Mouse (Mus musculus): ENCODE data around the gene Catsper3.

Catsper3 gene

DNA sequence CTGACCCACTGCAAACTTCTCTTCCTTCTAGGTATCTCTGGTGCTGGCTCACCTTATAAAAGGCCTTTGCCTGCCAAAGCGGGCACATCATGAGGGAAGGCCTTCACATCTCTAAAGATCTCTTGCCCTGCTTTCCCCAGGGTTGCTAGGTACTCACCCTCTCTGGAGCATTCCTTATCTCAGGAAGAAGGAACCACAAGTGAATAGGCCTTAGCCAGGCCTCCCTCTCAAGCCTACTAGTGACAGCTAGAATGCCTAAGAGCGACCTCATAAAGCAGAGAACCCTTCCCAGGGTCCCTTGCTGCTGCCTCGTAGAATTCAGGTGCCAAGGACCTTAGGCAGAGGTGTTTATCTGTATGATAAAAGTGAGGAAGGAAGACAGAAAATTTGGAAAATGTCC, at the start of gene Catsper3:
Gene Catsper3, plus strand, starts transcription at position 301 of the 400 bp plus-strand sequence.
- no peak for DNase-seq

DNA sequence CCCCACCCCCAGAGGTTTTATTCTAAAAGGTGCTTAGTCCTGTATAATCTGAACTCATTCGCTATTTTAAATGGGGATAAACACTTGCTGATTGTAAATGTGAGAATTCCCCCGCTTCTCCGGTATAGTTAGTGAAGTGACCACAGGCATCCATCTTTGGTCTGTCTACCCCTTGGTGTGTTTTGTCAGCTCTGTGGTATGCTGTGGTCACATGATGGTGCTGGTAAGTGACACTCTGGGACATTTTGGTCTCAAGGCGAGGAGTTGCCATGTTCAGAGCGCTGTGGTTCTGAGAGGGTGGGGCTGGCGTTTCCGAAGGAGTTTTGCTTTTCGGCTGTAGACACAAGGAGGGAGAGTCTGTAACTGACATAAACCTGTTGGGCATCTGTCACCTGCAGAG, 46.5 kb upstream of the Catsper3 start:
- no peak for DNase-seq

DNA sequence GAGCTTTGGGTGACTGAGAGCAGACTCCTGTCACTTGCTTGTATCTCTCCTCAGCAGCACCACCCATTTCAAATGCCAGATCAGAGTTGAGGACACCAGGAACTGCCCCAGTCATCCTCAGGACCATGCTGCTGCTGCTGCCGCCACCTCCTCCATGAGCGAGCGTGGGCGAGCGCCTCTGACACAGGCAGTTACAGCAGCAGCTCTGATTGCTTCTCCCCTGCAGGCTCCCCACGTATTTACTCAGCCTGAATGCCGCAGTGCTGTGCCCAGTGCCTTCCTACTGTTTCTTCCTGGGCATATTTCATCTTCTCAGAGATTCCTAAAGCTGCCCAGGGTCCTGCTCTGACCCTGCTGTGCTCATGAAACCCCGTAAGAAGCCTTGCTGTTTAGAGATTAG, 42.1 kb upstream of the Catsper3 start:
- no peak for DNase-seq

DNA sequence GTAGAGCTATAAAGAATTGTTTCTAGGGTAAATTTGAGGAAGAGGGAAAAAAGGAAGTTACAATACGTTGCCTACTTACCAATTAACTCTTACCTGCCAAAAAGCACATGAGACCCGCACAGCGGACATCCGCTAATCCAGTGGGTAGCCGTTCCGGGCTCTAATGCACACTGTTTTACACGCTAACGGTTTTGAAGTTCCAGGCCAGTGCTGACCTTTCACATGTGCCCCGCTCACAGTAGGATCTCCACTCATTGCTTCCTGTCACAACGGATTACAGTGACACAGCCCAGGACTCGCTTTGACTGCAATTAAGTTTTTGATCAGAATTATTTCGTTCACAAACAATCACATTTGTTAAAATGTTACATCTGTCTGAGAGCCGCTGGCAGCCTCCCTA, 30.0 kb upstream of the Catsper3 start:
- DNase-seq: no peak

DNA sequence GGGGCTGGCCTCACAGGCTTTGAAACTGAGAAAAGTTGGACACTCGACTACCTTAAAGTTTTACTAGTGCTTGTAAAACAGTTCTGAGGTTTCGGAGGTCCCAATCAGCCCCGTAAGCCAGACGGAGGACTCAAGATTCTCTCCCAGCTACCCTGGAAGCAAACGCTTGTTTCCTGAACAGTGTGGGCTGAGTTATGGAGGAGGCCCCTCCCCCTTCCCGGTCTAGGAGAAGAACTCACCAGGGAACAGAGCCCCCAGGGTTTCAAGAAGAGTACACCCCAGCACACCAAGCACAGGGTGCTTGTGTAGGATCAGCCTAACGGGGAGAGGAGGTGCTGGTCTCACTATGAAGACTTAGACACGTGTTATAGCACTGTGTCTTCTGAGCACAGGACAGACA, 27.6 kb upstream of the Catsper3 start:
- DNase-seq: no peak

DNA sequence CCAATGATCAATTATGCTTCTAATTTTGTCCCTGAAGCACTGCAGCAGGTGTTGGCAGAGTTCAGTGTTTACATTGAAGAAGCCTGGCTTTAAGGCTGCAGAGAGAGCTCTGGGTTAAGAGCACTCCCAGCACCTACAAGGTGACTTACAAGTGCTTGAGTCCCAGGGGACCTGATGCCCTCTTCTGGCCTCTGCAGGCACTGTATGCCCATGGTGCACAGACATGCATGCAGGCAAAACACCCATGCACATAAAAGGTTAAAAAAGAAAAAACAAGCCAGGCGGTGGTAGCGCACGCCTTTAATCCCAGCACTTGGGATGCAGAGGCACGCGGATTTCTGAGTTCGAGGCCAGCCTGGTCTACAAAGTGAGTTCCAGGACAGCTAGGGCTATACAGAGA, 26.7 kb upstream of the Catsper3 start:
- DNase-seq: no peak

DNA sequence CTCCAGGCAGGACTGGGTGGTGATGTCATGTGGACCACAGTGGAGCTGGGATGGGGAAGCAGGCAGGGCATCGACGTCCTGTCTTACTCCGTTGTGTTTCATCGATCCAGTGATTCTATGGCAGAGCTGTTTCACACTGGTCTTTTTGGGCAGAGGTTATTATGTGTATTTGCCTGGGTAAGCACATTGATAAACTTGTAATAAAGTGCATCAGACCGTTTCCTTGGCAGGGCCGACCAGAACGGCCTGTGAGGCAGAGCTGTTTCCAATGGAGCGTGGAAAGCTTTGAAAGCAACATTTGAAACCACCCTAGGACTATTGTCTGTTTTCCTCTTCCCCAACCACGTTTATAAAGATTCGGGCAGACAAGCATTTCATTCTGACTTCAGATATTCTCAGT, 23.8 kb upstream of the Catsper3 start:
- no peak for DNase-seq

DNA sequence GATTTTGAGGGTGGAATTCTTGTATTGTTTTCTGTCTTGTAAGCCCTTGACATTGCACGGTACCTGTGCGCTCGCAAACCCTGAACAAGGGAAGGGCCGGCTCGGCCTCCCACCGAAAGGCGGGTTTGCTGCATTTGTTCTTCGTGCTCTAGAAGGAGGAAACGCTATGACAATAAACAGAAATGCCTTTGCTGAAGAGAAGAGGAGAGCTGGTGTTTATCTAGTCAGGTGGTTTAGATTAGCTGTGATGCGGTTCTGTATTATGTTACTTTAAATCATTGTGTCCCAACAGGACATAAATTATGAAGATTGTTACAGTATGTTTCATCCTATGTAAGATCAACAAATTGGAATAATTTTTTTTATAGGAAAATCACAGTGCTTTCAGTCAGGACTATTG, 22.9 kb upstream of the Catsper3 start:
- DNase-seq: no peak

DNA sequence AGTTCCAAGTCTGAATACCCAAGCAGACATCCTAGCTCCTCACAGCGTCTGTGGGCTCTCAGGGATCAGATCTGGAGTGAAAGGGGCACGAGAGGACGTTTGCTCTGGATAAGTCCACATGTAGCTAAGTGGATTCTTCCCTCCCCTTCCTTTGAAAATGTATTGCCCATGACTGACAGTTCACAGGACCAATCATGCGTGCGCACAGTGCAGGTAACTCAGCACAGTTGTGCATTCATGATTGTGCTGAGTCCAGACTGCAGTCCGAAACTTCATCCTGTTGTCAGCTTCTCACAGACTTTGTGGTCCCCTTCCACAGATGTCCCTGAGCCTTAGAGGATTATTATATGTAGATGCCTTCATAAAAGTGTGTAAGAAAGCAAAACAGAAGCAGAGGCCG, 10.0 kb upstream of the Catsper3 start:
- no peak for DNase-seq

DNA sequence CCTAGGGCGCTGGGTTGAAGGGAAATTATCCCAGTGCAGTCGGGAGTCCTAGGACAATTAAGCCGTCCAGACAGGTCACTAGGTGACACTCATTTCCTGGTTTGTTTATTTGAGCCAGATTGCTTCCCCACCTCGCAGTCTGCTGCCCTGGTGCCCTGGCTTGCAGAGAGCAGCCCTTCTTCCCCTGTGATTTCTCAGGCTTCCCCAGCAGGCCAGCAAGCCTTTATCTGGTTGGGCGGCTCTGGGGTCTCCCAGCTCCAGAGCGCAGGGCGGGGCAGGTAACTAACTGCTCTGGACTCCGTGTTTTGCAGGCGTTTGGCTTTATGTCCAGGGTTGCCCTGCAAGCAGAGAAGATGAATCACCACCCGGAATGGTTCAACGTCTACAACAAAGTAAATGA, 9.3 kb upstream of the Catsper3 start:
- no peak for DNase-seq

DNA sequence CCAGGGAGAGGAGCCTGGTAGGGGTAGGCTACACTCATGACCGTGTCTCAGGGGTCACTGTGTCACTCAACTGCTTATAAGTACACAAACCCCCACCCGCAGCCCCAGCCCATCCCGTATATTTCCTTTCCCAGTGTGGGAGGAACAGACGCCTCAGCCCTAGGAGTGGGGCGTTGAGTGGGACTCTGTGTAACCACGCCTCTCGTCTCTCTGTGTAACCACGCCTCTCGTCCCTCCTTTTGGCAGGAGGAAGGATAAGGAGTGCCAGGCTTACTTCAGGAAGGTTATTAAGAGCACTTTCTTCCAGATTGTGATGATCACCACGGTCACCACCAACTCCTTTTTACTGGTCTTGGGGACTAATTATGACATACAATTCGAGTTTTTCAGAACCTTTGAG, 1.8 kb downstream of the Catsper3 start:
- DNase-seq: no peak

DNA sequence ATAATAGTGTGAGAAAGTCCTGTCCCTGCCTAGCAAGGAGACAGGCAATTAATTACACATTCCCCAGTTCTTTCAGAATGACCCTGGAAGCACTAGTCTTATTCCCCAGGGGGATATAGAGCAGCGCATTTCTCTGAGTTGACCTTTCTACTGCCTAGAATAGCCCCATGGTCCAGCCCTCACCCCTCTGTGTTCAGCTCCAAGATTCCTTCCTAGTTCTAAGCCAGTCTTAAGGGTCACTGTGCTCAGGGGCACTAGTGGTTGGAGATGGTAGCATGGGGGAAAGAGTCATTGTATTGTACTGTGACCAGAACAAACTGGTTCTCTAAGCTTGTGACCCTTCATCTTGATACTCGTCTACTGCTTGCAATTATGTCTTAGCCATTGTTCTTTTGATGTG, 16.9 kb downstream of the Catsper3 start:
- DNase-seq: no peak

DNA sequence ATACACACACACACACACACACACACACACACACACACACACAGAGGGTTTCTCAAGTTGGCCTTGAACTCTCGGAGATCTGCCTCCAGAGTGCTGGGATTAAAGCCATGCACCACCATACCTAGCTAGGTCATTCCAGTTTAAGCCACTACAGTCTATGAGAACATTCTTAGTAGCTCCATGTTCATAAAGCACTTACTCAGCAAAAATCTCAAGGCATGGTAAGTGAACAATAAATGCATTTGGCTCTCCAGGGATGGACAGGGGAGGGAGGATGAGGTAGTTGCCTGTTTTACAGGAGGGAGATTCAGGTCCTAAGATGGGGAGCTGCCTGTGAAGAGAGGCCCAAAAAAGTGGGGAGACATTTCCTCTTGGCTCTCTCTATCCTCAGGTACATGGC, 19.6 kb downstream of the Catsper3 start:
- DNase-seq: no peak

DNA sequence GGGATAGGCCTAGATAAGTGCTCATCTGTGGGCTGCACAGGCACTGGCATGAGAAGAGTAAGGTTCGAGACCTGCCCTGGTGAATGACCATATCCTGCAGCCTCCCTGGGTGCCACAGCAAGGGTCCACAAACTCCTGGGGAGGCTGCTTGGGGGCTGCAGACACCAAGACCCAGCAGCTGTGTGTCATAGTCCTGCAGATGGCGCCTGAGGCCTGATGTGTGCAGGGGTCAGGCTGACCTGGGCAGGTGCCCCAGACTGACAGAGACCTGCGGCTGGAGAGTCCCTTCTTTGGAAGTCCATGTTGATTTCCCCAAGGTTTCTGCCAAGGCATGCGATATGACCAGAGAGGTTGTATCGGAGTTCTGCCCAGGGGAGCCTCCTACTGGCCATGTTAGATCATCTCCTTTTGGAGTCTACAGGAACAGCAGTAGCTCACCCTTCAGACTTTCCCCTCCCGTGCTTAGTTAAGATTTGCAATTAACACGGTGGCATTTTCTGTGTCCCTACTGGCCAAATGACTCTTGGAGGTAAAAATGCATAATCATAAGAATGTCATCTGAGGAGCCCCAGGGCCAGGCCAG, 24.8 kb downstream of the Catsper3 start:
- no peak for DNase-seq

DNA sequence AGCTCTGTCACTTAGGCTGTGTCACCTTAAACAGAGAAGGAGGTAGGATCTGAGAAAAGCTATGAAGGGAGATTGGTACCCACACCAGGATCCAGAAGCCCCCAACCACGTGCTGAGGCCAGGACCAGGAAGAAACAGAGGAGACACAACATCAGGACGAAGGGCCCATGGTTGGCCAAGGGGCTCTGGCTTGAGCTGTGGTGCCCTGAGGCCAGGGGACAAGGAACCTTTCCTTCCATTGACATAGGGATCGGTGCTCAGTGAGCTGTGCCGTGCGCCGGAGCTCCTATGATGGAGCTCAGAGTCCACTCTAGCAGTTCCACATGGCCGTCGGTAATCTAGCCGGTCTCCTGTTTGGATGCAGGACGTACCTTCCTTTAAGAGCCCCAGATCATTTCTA, 25.3 kb downstream of the Catsper3 start:
- no peak for DNase-seq

DNA sequence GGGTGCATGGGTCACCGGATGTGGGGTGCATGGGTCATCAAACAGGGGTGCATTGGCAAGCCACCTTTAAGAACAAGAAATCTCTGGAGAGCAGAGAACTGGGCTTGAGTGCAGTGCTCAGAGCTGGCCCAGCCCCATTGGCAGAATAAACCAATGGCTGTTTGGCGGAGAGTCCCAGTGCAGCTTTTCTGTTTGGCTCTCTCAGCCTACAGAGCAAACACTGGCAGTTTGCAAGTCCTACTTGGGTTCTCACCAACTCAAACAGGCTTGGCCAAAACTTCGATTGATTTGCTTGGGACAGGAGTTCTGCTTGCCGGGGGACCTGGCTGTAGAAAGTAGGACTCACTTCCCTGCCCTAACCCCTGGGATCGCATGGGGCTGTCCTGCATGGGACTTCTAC, 26.6 kb downstream of the Catsper3 start:
- DNase-seq: no peak

DNA sequence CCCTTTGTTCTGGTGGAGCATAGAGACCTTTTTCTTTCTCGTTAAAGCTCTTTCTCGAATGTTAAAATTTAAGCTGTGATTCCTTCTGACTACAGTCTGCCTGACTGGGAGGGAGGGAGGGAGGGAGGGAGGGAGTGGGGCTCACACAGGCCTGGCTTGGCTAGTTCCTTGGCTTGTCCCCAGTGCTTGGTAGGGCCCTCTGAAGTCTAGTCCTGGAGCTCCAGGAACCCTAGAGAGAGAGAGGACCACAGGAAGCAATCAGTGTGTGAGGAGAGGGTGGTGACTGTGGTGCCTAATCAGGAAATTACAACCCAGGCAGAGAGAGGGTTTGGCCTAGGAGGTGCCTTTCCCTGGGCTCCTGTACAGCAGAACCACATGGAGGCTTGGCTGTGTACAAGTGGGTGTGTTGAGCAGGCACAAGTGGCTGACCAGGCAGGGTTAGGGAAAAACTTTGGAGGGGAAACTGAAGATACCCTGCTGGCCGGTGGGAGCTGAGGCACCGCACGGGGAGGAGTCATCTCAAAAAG, 29.2 kb downstream of the Catsper3 start:
- DNase-seq: no peak

DNA sequence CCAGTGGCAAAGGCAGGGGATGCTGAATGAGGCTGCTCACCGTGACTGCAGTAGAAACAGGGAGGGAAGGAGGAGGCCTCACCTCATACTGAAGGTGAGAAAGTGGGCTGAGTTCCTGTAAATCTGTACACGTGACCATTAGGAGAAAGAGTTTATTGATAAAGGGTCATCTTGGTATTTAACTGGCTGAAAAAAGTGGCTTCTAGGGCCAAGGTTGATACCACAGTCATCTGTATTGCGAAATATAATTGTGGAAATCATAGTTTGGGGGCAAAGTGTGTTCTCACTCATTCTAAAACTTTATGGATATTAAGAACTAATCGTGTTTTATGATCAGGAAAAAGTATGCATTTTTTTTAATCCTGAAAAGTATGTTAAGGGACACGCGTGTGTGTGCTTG, 30.5 kb downstream of the Catsper3 start:
- no peak for DNase-seq

DNA sequence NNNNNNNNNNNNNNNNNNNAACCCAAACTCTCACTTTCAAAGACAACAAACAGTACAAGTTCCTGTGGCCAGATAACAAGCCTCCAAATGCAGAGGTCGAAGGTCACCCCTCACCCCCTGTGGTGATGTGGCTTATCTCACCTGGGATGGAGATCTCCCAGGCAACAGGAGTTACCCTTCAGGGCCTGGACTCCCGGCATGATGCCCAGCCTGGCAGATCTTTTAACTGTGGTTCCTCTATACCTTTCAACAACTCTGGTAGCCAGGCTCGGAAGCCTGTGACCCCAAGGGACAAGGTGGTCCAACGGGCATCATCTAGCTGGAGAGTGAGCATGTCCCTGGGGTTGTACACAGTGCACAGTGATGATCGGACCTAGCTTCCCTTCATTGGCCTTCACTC, 38.1 kb downstream of the Catsper3 start:
- no peak for DNase-seq

DNA sequence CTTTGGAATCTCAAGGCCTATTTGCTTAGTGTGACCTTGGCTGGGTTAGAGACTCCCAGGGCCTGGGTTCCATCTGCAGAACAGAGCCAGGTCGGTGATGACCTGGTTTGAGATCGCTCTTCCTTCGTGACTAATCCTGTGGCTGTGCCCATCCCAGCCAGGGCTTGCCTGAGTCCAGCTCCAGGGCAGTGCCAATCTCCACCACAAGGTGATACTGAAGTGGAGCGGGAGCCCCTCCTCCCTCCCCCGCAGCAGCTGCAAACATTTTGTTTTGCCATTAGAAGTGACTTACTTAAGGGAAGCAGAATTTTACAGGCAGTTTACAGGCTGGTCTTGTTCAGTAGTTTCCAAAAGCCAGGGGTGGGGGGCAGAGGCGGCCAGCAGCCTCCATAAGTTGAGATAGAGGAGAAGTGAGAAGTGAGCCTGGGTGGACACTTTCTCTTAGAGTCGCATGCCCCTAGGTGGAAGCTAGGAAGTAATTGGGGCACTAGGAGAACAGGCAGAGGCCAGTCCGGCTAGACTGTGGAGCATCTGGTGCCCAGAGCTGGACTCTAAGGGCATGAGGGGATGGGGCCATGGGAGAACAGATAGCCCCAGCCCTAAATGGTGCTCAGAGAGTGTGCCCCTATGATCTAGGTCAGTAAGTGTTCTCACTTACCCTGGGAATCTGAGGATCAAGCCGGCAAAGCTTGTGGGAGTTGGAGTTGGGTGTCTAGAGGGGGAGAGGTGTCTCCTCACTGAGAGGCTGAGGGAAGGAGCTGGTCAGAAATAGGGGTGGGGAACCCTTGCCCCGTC, 40.0 kb downstream of the Catsper3 start:
- no peak for DNase-seq

DNA sequence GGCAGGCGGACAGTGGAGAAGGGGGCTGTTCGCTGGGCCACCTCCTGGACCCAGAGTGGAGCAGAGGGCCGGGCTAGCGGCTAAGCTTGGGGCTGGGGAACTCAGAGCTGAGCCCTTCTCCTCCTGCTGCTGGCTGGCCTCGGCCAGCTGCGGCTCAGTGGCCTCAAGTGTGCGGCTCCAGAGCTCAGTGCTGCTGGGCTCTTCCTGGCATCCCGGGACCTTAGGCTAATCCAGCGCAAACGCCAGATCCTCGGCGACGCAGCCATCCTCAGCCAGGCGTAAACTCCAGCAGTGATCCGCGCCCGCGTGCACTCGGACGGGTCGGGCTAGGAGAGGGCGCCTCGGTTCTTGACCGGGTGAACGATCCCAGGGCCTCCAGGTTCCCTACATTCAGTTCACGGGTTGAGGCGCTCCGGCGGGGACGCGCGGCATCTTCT, 40.9 kb downstream of the Catsper3 start:
- DNase-seq: no peak

DNA sequence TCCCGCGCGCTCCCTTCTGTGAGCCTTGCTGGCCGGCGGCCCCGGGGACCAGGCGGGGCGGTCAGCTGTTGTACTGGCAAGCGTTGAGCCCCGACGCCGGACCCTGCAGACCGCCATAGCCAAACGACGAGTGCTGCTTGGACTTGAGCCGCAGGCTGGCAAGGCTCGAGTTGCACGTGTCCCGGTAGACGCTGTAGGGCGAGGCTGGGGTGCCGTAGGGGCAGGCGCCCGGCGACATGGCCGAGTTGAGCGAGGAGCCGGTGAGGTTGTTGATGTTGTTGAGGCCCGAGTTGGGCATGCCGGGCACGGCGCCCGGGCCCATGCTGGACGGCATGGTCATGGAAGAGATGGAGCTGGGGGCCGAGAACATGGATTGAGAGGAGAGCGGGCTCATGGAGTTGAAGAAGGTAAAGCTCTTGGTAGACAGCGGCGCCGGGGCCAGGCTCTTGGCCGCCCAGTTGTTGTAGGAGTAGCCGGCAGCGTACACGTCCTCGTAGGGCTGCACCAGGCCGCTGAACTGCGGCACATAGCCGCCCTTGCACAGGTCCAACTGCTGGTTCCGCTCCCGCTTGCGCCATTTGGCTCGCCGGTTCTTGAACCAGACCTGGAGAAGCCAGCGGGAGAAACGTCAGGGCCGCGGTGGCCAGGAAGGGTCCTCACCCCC, 41.8 kb downstream of the Catsper3 start:
- DNase-seq: no peak

DNA sequence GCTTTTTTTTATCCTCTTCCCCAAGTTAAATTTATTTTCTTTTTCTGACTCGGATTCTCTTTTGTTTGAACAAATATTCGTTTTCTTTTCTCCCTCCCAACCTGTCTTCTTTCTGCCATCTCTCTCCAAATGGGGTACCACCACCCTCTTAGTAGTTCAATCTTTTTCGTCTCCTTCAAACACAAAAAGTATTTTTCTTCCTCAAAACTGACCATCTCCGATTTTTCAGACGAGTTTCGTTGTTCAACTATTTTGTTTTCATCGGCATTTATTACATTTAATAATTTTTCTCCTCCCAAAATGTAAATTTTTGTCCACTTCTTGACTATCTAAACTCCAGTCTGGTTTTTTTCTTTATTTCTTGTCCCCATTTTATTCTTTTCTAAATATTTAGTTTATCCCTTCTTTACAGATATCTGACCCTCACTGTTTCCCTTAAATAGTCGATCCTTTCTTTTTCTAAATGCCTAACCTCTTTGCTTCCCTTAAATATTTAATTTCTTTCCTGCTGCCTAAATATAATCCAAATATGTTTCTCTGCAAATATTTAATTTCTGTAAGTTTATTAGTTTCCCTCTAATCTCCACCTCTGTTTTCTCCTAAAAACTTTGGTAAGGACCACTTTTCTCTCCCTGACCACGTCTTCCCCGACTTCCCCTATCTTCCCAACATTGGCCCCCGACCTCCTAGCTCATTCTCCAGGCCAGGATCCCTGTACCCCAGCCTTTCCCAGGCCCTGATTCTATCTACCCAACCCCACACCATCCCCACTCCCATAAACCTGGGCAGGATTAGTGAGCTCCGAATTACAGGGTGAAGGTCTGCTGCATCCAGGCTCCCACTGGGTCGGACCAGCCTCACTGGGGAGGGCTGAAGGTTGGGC, 42.7 kb downstream of the Catsper3 start:
- no peak for DNase-seq

All from cerebellum, adult 18-20 months (tissue).